Mouse (Mus musculus): ENCODE results near the gene Filip1l. TPM values are rescaled to one million over a fixed set of nuclear protein-coding genes. Genes with fewer than 3 reads are reported as not detected.

The Filip1l gene
- polyA plus RNA-seq, 1 experiment from 2014 or later: 29.0 TPM

DNA sequence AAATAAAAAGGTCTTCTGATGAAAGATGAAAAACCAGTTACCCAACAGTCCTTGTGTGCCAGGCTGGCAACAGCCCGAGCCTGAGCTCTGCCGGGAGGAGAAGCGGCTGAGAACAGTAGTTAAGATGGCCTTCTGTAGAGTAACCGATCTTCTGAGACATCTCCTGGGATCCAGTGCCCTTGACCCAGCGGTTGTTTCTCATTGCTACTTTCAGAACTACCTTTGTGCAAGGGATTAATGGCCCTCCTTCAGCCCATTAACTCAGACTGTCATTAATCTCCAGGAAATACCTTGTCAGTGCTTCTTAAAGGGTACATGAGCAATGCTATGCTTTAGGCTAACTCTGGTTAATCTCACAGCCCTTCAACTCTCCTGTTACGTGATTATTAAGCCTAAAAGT is 13.2 kb downstream of the Filip1l start:
- no peaks in the 10 kb centered on the region for H3K36me3 ChIP-seq (ENCODE audit: insufficient read depth)
- no peaks in the 10 kb centered on the region for H3K9me3 ChIP-seq (ENCODE audit: low read depth, low read length)
- H3K4me1 ChIP-seq (ENCODE audit: insufficient read depth): peaks cover 4% of the 10 kb centered on the region; the same call in 1 of the 2 replicates
- H3K9ac ChIP-seq: no peak overlapping the region
- H3K4me3 ChIP-seq (ENCODE audit: low read depth, low read length): no peak overlapping the region
- ATAC-seq (ENCODE audit: insufficient read depth) (no peak), DNase-seq (no peak)
- no peaks in the 10 kb centered on the region for H3K27me3 ChIP-seq (ENCODE audit: insufficient read depth, low read length)
- whole genome bisulfite sequencing: 59% methylated on average over 6 of the region's 6 CpGs
- no peak overlapping the region for H3K27ac ChIP-seq (ENCODE audit: low read depth)
- H3K4me2 ChIP-seq: no peak overlapping the region
- TF ChIP-seq CTCF (IDR thresholded peaks at IDR 0.05; ENCODE audit: low read depth): no peak

DNA sequence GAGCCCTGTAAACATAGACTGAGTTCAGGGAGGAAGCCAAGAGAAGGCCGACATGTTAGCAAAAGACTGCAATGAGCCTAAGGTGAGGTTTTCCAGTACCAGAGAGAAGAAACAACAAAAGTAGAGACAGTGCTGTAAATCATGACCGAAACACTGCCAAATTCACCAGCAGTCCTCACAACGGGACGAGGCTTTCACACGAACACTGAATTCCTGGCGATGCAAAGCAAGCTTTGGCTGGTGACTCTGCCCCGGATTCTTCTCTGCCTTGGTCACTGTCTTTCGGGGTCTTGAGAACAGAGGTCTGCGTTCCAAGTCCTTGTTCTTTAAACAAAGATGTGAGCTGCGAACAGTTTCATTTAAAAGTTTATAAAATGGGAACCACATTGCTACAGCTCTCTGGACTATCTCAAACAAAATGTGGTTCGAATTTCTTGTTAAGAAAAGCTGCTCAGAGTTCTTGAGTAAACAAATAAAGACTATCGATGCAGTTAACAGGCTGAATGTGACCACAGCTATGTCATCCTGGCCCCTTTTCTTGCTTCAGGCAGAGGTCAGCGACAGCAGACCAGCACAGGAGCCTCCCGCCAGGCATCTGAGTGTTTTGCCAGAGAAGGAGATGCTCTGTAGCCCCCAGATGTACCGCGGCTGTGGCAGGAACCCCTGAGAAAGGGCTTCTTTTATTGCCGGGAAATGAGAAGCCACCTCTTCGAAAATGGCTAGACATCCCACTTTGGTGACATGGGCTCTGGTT is 14.2 kb downstream of the Filip1l start:
- peaks cover 4% of the 10 kb centered on the region; the same call in 1 of the 2 replicates for H3K4me1 ChIP-seq (ENCODE audit: insufficient read depth)
- no peaks in the 10 kb centered on the region for H3K36me3 ChIP-seq (ENCODE audit: insufficient read depth)
- H3K9ac ChIP-seq: no peak overlapping the region
- H3K4me2 ChIP-seq: no peak overlapping the region
- no peaks in the 10 kb centered on the region for H3K27me3 ChIP-seq (ENCODE audit: insufficient read depth, low read length)
- H3K4me3 ChIP-seq (ENCODE audit: low read depth, low read length): no peak overlapping the region
- TF ChIP-seq CTCF (IDR thresholded peaks at IDR 0.05; ENCODE audit: low read depth): no peak
- H3K9me3 ChIP-seq (ENCODE audit: low read depth, low read length): no peaks in the 10 kb centered on the region
- no peak for ATAC-seq (ENCODE audit: insufficient read depth)
- DNase-seq: no peak
- 39% methylated on average over 18 of the region's 18 CpGs for WGBS
- no peak overlapping the region for H3K27ac ChIP-seq (ENCODE audit: low read depth)

DNA sequence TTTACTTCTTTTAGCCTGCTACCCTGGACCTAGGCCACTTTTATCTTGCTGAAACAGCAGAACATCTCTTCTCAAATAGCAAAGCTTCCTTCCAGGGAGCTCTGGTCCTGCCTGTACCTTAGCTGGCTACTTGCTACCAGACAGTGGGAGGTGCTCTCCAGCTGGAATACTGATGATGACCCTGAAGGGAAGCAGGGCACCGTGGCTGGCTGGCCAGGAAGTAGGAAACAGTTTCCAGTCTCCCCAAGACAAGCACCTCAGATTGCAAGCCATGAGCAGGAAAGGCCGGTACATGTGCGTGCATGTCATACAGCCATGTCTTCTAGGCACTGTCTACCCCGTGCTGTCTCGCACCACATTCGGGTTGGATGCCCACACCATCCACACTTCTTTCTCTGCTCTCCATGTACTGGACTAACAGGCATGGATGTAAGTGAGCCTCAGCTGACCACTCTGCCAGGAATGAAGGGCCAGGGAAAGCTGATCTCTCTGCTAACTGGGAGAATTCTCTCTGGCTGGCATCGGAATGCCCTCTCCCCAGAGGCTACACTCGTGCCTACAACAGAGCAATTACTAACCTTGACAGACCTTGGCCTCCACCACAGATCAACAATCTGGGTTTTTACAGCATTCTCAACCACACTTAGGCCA is 17.1 kb downstream of the Filip1l start:
- no peak for TF ChIP-seq CTCF (IDR thresholded peaks at IDR 0.05; ENCODE audit: low read depth)

DNA sequence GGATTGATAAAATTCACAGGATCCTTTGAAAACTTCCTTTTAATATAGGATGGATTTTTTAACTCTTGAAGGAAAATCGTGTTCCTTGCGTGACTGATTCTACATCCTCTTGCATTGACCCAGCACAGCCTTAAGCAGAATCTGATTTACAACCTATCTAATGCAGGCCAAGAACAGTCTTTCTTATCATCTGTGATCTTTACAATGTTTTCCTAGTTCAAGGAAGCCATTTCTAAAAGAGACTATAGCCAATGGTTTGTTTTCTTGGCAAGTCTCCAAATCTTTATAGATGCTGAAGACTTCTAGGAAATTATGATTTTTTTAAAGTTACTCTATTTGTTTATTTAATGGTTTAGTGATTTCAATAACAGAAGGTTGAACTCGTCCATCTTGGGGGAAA is 19.3 kb downstream of the Filip1l start:
- Histone ChIP-seq H3K36me3 (ENCODE audit: insufficient read depth) (no peaks in the 10 kb centered on the region), H3K27ac (ENCODE audit: low read depth) (no peak overlapping the region), H3K4me3 (ENCODE audit: low read depth, low read length) (no peak overlapping the region), H3K9me3 (ENCODE audit: low read depth, low read length) (no peaks in the 10 kb centered on the region), H3K4me2 (no peak overlapping the region), H3K27me3 (ENCODE audit: insufficient read depth, low read length) (no peaks in the 10 kb centered on the region), H3K9ac (no peak overlapping the region), H3K4me1 (ENCODE audit: insufficient read depth) (no peaks in the 10 kb centered on the region)
- ATAC-seq (ENCODE audit: insufficient read depth): no peak
- peak; percentile 32 for DNase-seq
- WGBS: 75% methylated on average over 3 of the region's 3 CpGs
- TF ChIP-seq CTCF (IDR thresholded peaks at IDR 0.05; ENCODE audit: low read depth): no peak

More for the DNA sequence above, 17.1 kb downstream of the Filip1l start:
- DNase-seq (no peak), ATAC-seq (ENCODE audit: insufficient read depth) (no peak)
- Histone ChIP-seq H3K27me3 (ENCODE audit: insufficient read depth, low read length) (no peaks in the 10 kb centered on the region), H3K4me2 (no peak overlapping the region), H3K4me3 (ENCODE audit: low read depth, low read length) (no peak overlapping the region), H3K9ac (no peak overlapping the region), H3K9me3 (ENCODE audit: low read depth, low read length) (no peaks in the 10 kb centered on the region), H3K36me3 (ENCODE audit: insufficient read depth) (no peaks in the 10 kb centered on the region), H3K27ac (ENCODE audit: low read depth) (no peak overlapping the region), H3K4me1 (ENCODE audit: insufficient read depth) (no peaks in the 10 kb centered on the region)
- WGBS: 71% methylated on average over 8 of the region's 8 CpGs

DNA sequence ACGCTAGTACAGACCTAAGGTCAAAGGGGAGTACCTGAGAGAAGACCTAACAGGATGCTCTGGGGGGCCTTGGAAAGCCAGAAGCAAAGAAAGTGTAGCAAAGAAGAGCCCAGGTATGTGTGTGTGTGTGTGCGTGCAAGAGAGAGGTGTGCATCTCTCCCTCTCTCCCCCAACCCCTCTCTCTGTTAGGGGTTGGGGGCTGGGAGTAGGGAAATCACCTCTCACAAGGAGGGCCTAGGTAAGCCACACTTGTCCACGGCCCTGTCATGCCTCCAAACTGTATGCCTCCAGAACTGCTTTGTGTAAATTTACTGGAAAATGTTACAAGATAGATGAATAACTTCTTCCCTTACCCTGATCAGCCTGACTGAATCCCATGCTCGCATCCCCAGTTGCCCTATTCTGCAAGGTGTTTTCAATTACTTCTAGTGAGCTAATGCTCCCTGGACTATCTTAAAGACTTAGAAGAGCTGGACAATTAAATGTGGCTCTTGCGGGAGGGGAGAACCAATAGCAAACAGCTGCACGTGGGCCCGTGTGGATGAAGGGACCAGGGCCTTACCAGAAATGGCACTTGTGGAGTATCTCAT is 22.4 kb downstream of the Filip1l start:
- Histone ChIP-seq H3K9me3 (ENCODE audit: low read depth, low read length) (no peaks in the 10 kb centered on the region), H3K27ac (ENCODE audit: low read depth) (no peak overlapping the region), H3K4me3 (ENCODE audit: low read depth, low read length) (no peak overlapping the region), H3K27me3 (ENCODE audit: insufficient read depth, low read length) (no peaks in the 10 kb centered on the region), H3K9ac (no peak overlapping the region), H3K4me1 (ENCODE audit: insufficient read depth) (no peaks in the 10 kb centered on the region), H3K4me2 (no peak overlapping the region), H3K36me3 (ENCODE audit: insufficient read depth) (no peaks in the 10 kb centered on the region)
- TF ChIP-seq CTCF (IDR thresholded peaks at IDR 0.05; ENCODE audit: low read depth): no peak
- 74% methylated on average over 7 of the region's 7 CpGs for WGBS
- no peak for DNase-seq
- ATAC-seq (ENCODE audit: insufficient read depth): no peak

DNA sequence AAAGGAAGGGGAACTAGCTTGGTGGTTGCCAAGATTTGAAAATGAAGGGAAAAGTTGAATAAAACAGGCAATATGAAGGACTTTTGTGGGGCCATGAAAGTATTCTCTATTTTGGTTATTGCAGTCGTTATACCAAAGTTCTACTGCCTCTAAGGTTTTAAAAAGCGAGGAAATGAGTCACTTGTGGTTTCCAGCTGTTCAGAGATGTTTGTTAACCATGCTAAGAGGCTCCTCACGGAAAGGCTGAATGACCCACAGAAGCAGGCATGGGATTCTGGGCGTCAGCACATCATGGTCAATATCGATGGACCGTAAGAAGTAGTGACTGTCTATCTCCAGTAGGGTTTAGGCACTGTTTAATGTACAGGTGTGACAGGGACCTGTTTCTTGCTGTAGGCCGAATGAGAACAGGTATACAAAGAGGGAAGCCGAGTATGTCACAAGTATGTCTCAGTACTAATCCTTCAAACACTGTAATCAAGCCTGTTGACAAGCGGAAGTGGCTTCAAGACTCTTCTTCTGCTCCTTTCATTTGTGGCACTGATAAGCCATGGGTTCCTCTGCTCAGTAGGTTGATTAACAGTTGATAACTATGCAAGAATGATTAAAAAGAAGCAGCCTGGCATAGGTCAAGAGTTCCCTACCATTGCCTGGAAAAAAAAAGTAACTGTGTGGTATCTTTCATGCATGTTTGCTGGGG is 25.9 kb downstream of the Filip1l start:
- DNase-seq (no peak), ATAC-seq (ENCODE audit: insufficient read depth) (no peak)
- 83% methylated on average over 9 of the region's 9 CpGs for WGBS
- no peak overlapping the region for H3K4me2 ChIP-seq
- no peak for TF ChIP-seq CTCF (IDR thresholded peaks at IDR 0.05; ENCODE audit: low read depth)
- H3K27me3 ChIP-seq (ENCODE audit: insufficient read depth, low read length): no peaks in the 10 kb centered on the region
- no peak overlapping the region for H3K27ac ChIP-seq (ENCODE audit: low read depth)
- no peak overlapping the region for H3K4me3 ChIP-seq (ENCODE audit: low read depth, low read length)
- H3K9me3 ChIP-seq (ENCODE audit: low read depth, low read length): no peaks in the 10 kb centered on the region
- H3K4me1 ChIP-seq (ENCODE audit: insufficient read depth): no peaks in the 10 kb centered on the region
- no peaks in the 10 kb centered on the region for H3K36me3 ChIP-seq (ENCODE audit: insufficient read depth)
- no peak overlapping the region for H3K9ac ChIP-seq
